ENCODE assay signal across 16 mouse cellular contexts in the genomic region with DNA sequence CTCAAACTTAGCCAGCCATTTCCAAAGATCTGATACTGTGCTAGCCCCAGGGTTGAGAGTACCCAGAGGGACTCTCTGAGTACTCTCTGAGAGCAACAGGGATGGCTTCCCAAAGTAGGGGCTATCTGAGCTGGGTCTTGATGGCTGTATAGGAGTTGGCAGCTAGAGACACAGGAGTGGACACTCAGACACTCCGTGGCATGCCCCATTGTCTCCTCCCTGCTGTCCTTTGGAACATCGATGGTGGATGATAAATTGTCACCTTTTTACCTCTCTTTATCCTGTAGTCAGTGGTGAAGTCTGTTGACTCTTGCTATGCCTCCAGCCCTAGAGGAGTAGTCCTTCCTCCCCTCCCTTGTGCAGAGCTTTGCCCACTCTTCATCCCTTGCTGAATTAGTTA. TPM values are rescaled to one million over a fixed set of nuclear protein-coding genes. Genes with fewer than 3 reads are reported as not detected.
DNase-seq lines count a peak whose midpoint lies in the region; ATAC-seq and TF ChIP-seq lines count a peak whose summit lies in the region.
"Had no signal": no experiment of that assay in that cellular context is flagged by ENCODE, and none has a peak within 500 bp of the region (broad histone marks: within the 10 kb centered on the region; RNA-seq: fewer than 3 reads in every experiment).

No protein-coding gene starts in this region.

- no peak for TF ChIP-seq CTCF in liver, adult 2 months (IDR thresholded peaks at IDR 0.05; ENCODE audit: low read depth, low read length)
- TF ChIP-seq CTCF in hindbrain, postnatal 0 days (IDR thresholded peaks at IDR 0.05; ENCODE audit: low read depth) = no peak

- no peak for TF ChIP-seq POLR2A in liver, adult 2 months (IDR thresholded peaks at IDR 0.05; ENCODE audit: extremely low read depth, insufficient read depth, low read length)

- H3K36me3 ChIP-seq in hindbrain, embryonic 12.5 days = peaks cover 40% of the 10 kb centered on the region
- no peaks in the 10 kb centered on the region for H3K36me3 ChIP-seq in hindbrain, embryonic 10.5 days
- 0 out of 2 replicates have a peak, but pooled peaks cover 1% of the 10 kb centered on the region for H3K36me3 ChIP-seq in liver, adult 2 months (ENCODE audit: control insufficient read depth, insufficient read depth, low read length)
- no peaks in the 10 kb centered on the region for H3K36me3 ChIP-seq in liver, embryonic 12.5 days
- H3K36me3 ChIP-seq in hindbrain, postnatal 0 days (ENCODE audit: insufficient read depth, low read length) = peaks cover 39% of the 10 kb centered on the region; the same call in 1 of the 2 replicates
- H3K36me3 ChIP-seq: liver, embryonic 15.5 days had no signal

- no peak overlapping the region for H3K4me3 ChIP-seq in hindbrain, embryonic 12.5 days
- H3K4me3 ChIP-seq in hindbrain, embryonic 10.5 days = no peak overlapping the region
- H3K4me3 ChIP-seq in liver, adult 2 months (ENCODE audit: insufficient read depth, low read depth, low read length) = no peak overlapping the region
- no peak overlapping the region for H3K4me3 ChIP-seq in liver, embryonic 12.5 days
- no peak overlapping the region for H3K4me3 ChIP-seq in hindbrain, postnatal 0 days (ENCODE audit: low read length)
- H3K4me3 ChIP-seq: limb, embryonic 12.5 days; liver, embryonic 15.5 days; megakaryocyte, embryonic 14.5 days; neural tube, embryonic 12.5 days had no signal

- 84% methylated on average over 2 of the region's 2 CpGs for WGBS in hindbrain, embryonic 12.5 days
- WGBS in hindbrain, embryonic 10.5 days = 85% methylated on average over 2 of the region's 2 CpGs
- WGBS in liver, adult 2 months = 14% methylated on average over 2 of the region's 2 CpGs
- 61% methylated on average over 2 of the region's 2 CpGs for WGBS in liver, embryonic 12.5 days (ENCODE audit: insufficient replicate concordance)
- 68% methylated on average over 2 of the region's 2 CpGs for WGBS in hindbrain, postnatal 0 days

- peaks cover 16% of the 10 kb centered on the region for H3K27me3 ChIP-seq in hindbrain, embryonic 12.5 days
- H3K27me3 ChIP-seq in hindbrain, embryonic 10.5 days (ENCODE audit: insufficient read depth, poor library complexity, severe bottlenecking) = peaks cover 56% of the 10 kb centered on the region
- H3K27me3 ChIP-seq in liver, adult 2 months (ENCODE audit: control insufficient read depth, insufficient read depth, low read length) = no peaks in the 10 kb centered on the region
- H3K27me3 ChIP-seq in liver, embryonic 12.5 days (replicated peaks) = peaks cover 21% of the 10 kb centered on the region
- no peaks in the 10 kb centered on the region for H3K27me3 ChIP-seq in hindbrain, postnatal 0 days (ENCODE audit: insufficient read depth, low read length)
- H3K27me3 ChIP-seq: liver, embryonic 15.5 days; neural tube, embryonic 12.5 days had no signal

- H3K79me2 ChIP-seq in liver, adult 2 months (ENCODE audit: control insufficient read depth, insufficient read depth, low read length) = no peaks in the 10 kb centered on the region

- H3K4me2 ChIP-seq in hindbrain, embryonic 12.5 days (replicated peaks) = no peak overlapping the region
- no peak overlapping the region for H3K4me2 ChIP-seq in liver, embryonic 12.5 days
- H3K4me2 ChIP-seq in hindbrain, postnatal 0 days (ENCODE audit: low read depth, low read length) = no peak overlapping the region
- H3K4me2 ChIP-seq: limb, embryonic 12.5 days; liver, embryonic 15.5 days; neural tube, embryonic 12.5 days had no signal

- peaks cover 11% of the 10 kb centered on the region for H3K4me1 ChIP-seq in hindbrain, embryonic 12.5 days
- H3K4me1 ChIP-seq in hindbrain, embryonic 10.5 days (replicated peaks) = peaks cover 15% of the 10 kb centered on the region
- peaks cover 47% of the 10 kb centered on the region for H3K4me1 ChIP-seq in liver, adult 2 months (ENCODE audit: control insufficient read depth, insufficient read depth, low read length)
- H3K4me1 ChIP-seq in liver, embryonic 12.5 days = peaks cover 7% of the 10 kb centered on the region; the same call in 1 of the 2 replicates
- no peaks in the 10 kb centered on the region for H3K4me1 ChIP-seq in hindbrain, postnatal 0 days (ENCODE audit: insufficient read depth, low read length)
- H3K4me1 ChIP-seq: liver, embryonic 15.5 days had no signal

- intact Hi-C loops in heart, postnatal 14 days (cut with DNase I) = no loop called here

- H3K9me3 ChIP-seq in hindbrain, embryonic 12.5 days (replicated peaks) = no peaks in the 10 kb centered on the region
- no peaks in the 10 kb centered on the region for H3K9me3 ChIP-seq in hindbrain, embryonic 10.5 days
- H3K9me3 ChIP-seq in liver, embryonic 12.5 days (replicated peaks) = no peaks in the 10 kb centered on the region
- H3K9me3 ChIP-seq in hindbrain, postnatal 0 days (ENCODE audit: low read length) = no peaks in the 10 kb centered on the region
- H3K9me3 ChIP-seq: limb, embryonic 12.5 days; liver, embryonic 15.5 days; neural tube, embryonic 12.5 days had no signal

- H3K9ac ChIP-seq in hindbrain, embryonic 12.5 days = no peak overlapping the region
- no peak overlapping the region for H3K9ac ChIP-seq in liver, adult 2 months (ENCODE audit: low read depth, low read length)
- H3K9ac ChIP-seq in liver, embryonic 12.5 days = no peak overlapping the region
- no peak overlapping the region for H3K9ac ChIP-seq in hindbrain, postnatal 0 days (replicated peaks; ENCODE audit: low read length)
- H3K9ac ChIP-seq: limb, embryonic 12.5 days; liver, embryonic 15.5 days; neural tube, embryonic 12.5 days had no signal

- no peak for ATAC-seq in cerebellum, adult (ENCODE audit: insufficient number of reproducible peaks, low FRiP score, low TSS enrichment)
- ATAC-seq in hindbrain, embryonic 12.5 days (ENCODE audit: low FRiP score) = no peak
- no peak for ATAC-seq in liver, embryonic 12.5 days
- ATAC-seq in hindbrain, postnatal 0 days = no peak

- H3K27ac ChIP-seq in hindbrain, embryonic 12.5 days = peak overlapping the region; percentile 31; the same call in 1 of the 2 replicates
- no peak overlapping the region for H3K27ac ChIP-seq in hindbrain, embryonic 10.5 days
- no peak overlapping the region for H3K27ac ChIP-seq in liver, adult 2 months (replicated peaks; ENCODE audit: insufficient read depth, low read depth, low read length)
- no peak overlapping the region for H3K27ac ChIP-seq in liver, embryonic 12.5 days
- peak overlapping the region; percentile 80; the same call in 1 of the 2 replicates for H3K27ac ChIP-seq in hindbrain, postnatal 0 days
- H3K27ac ChIP-seq: limb, embryonic 12.5 days; liver, embryonic 15.5 days; stomach, postnatal 0 days had no signal

- DNase-seq in cerebellum, adult 8-10 months = peak; percentile 26
- DNase-seq in hindbrain, embryonic 10.5 days (ENCODE audit: low spot score) = no peak
- peak; percentile 52 for DNase-seq in liver, adult 2 months (ENCODE audit: extremely low read depth, low read depth, low spot score)
- DNase-seq in hindbrain, postnatal 0 days (ENCODE audit: low spot score) = no peak
- DNase-seq in heart, postnatal 14 days = no peak
- DNase-seq: kidney, adult 8-10 months; thymus, postnatal 14 days had no signal

RNA-seq across cellular contexts. Expression of a gene that starts 26.6 kb away (rescaled TPM):
- polyA plus RNA-seq in hindbrain, embryonic 12.5 days (2016; fragmentation: Nextera tagmentation; extraction: Ambion mirVana) = 1.0 and 1.1 TPM in 2 replicates
- 0.24 and 0.62 TPM in 2 replicates for polyA plus RNA-seq in hindbrain, embryonic 10.5 days (2016; fragmentation: Nextera tagmentation; extraction: Ambion mirVana)
- 184 and 206 TPM in 2 replicates for total RNA-seq in liver, adult 2 months (2014; rRNA removed)
- polyA plus RNA-seq in liver, adult 2 months (2012; rRNA removed) = 36.2 and 39.8 TPM in 2 replicates
- 5.7 TPM in 2 replicates for polyA plus RNA-seq in liver, embryonic 12.5 days (2016; fragmentation: Nextera tagmentation; extraction: Ambion mirVana)
- total RNA-seq in hindbrain, postnatal 0 days (2014; rRNA removed) = 1.2 and 6.6 TPM in 2 replicates
- polyA plus RNA-seq in hindbrain, postnatal 0 days (2015; fragmentation: Nextera tagmentation; extraction: Ambion mirVana) = 1.9 and 2.7 TPM in 2 replicates
- total RNA-seq in heart, postnatal 14 days (2021) = 10 to 100 TPM; 50.7 to 60.1 TPM
- total RNA-seq: granulocyte monocyte progenitor cell, adult 5-6 weeks had no signal

Comparison
In these comparisons a context has a peak if more than half of its experiments do, and no peak if none do; other contexts are left out.
1. H3K27ac ChIP-seq: peak in hindbrain, embryonic 12.5 days (single experiment) and hindbrain, postnatal 0 days (single experiment); none in hindbrain, embryonic 10.5 days (single experiment), liver, adult 2 months (single experiment) and liver, embryonic 12.5 days (single experiment).
2. DNase-seq: peak in cerebellum, adult 8-10 months (single experiment) and liver, adult 2 months (single experiment); none in hindbrain, embryonic 10.5 days (single experiment), hindbrain, postnatal 0 days (single experiment) and heart, postnatal 14 days (0 of 2).